Mouse (Mus musculus): ENCODE results near the gene Mettl13.

- TF ChIP-seq POLR2A (IDR thresholded peaks at IDR 0.05; ENCODE audit: extremely low read depth, insufficient read depth, low read length) (no peak), CTCF (IDR thresholded peaks at IDR 0.05; ENCODE audit: low read depth, low read length) (no peak)
Observed at GRCm38 (mm10) chr1:162554193-162554592, 5.8 kb upstream of the Mettl13 start.
